Mouse (Mus musculus) myocyte (in vitro differentiated cells): ENCODE measurements around the gene Grik1.

ENCODE experiments used
- E2F4 ChIP-seq: IDR thresholded peaks from one replicate; pipeline ENCODE4 v1.6.1; 2011; ENCODE audit warnings: mild to moderate bottlenecking, control low read depth, moderate library complexity; ENCODE audit not compliant: insufficient read depth
- MAX ChIP-seq: IDR thresholded peaks from one replicate; pipeline ENCODE4 v1.6.1; 2011; ENCODE audit warnings: low read depth, mild to moderate bottlenecking, control low read depth
- MYOD1 ChIP-seq, 3 experiments: IDR thresholded peaks; one replicate each; pipeline ENCODE4 v1.6.1; 2011; ENCODE audit warnings: control low read depth in 2 of 3, low read depth in 2 of 3, mild to moderate bottlenecking in 2 of 3, moderate library complexity in 1 of 3; ENCODE audit not compliant: insufficient read length in 2 of 3, control insufficient read depth in 1 of 3
- POLR2A ChIP-seq: IDR thresholded peaks from one replicate; pipeline ENCODE4 v1.6.1; 2011; ENCODE audit warnings: low read depth, mild to moderate bottlenecking, control low read depth, moderate library complexity; ENCODE audit not compliant: insufficient read length
- POLR2AphosphoS2 ChIP-seq: IDR thresholded peaks from one replicate; pipeline ENCODE4 v1.6.1; 2011; ENCODE audit warnings: low read depth, control low read depth; ENCODE audit not compliant: insufficient read length
- SRF ChIP-seq: IDR thresholded peaks from one replicate; pipeline ENCODE4 v1.6.1; 2011; ENCODE audit warnings: low read depth; ENCODE audit not compliant: control insufficient read depth, insufficient read length
- TCF3 ChIP-seq: IDR thresholded peaks from one replicate; pipeline ENCODE4 v1.6.1; 2011; ENCODE audit warnings: low read depth, control low read depth; ENCODE audit not compliant: insufficient read length

DNA sequence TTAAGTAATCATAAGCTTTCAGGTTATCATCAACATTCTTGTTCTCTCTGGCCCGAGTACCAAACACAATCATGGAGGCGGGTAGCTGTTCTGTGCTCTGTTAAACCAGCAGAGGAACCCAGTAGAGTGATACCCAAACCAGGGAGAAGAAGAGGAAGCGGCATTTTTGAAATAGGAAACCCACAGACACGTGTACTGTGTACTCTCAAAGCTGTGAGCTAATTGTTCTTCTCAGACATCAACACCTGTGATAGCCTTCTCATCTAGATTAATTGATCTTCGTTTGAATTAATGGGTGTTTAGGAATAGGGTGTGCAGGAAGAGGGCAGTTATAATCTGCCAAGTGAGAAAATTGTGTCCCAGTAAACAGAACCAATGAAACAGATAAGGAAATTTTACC, 333.9 kb downstream of the Grik1 start:
- TF ChIP-seq POLR2AphosphoS2 (no peak), POLR2A (no peak), SRF (no peak), TCF3 (no peak), MAX (no peak), MYOD1 (IDR thresholded peaks at IDR 0.05; ENCODE audit: control insufficient read depth in 1 of 3, insufficient read length in 2 of 3, low read depth in 2 of 3) (no peak), E2F4 (no peak)
